Mouse (Mus musculus) macrophage (primary cell): Measurements from ENCODE around the gene Sowaha. TPM values are rescaled to one million over a fixed set of nuclear protein-coding genes. Genes with fewer than 3 reads are reported as not detected.
A peak's percentile ranks its signal among the peaks of the same experiment; 100 is the strongest.

Experiments used
- H3K27ac ChIP-seq: fragments of 350-480 bp; formaldehyde crosslinking; 2 replicates; pipeline ENCODE4 v1.9.0; 2021
- H3K36me3 ChIP-seq: fragments of 350-480 bp; formaldehyde crosslinking; 2 replicates; pipeline ENCODE4 v1.9.0; 2021; ENCODE audit errors: inconsistent target
- H3K4me3 ChIP-seq: fragments of 350-480 bp; formaldehyde crosslinking; 2 replicates; pipeline ENCODE4 v1.9.0; 2021; ENCODE audit errors: inconsistent target
- H3K79me2 ChIP-seq: fragments of 350-480 bp; formaldehyde crosslinking; 2 replicates; pipeline ENCODE4 v1.9.0; 2021; ENCODE audit errors: inconsistent target
- WGBS: methylation state at CpG from one replicate; pipeline ENCODE4 v1.1.7; 2026; ENCODE audit warnings: inconsistent platforms; ENCODE audit not compliant: missing documents; 5-methylcytosine and 5-hydroxymethylcytosine counted together
- polyA plus RNA-seq: library from polyadenylated mRNA; stranded (reverse); fragments of 250-400 nt; gene quantifications from 3 replicates; pipeline ENCODE4 v1.2.4, GENCODE M21; 2018; ENCODE audit warnings: inconsistent platforms
- total RNA-seq, 78 experiments: library from RNA; depleted of rRNA; stranded (reverse); fragments of 250-400 nt; gene quantifications; 1 replicate in 9 of 78; 2 replicates in 24 of 78; 3 replicates in 43 of 78; 4 replicates in 2 of 78; pipeline ENCODE4 v1.2.4; 2018; ENCODE audit warnings: inconsistent platforms in 56 of 78

The Sowaha gene
- total RNA-seq (2018; cell fraction: chromatin; rRNA removed) = not detected
- total RNA-seq (2018; cell fraction: cytosol; rRNA removed) = under 1 TPM in 1 of 26 experiments, not detected in 25; 0.05 TPM
- total RNA-seq (2018; cell fraction: nucleus; rRNA removed) = not detected
- not detected in 3 replicates for polyA plus RNA-seq

- 1% methylated on average over 31 of the region's 40 CpGs for WGBS
- no peaks in the 10 kb centered on the region for H3K36me3 ChIP-seq
- no peak within 1 kb of the TSS for H3K4me3 ChIP-seq
- no peaks in the 10 kb centered on the region for H3K79me2 ChIP-seq
- H3K27ac ChIP-seq = no peak within 1 kb of the TSS
Measured at GRCm38 (mm10) chr11:53479783-53480301, at the start of gene Sowaha, which contains the start of gene Gm9945. Gene Sowaha (minus strand): TSS chr11:53480274. Gene Gm9945 (plus strand): TSS chr11:53480166.

GRCm38 (mm10) chr11:53529253-53529557 lies 49.1 kb upstream of the Sowaha start:
- no peak overlapping the region for H3K27ac ChIP-seq
- H3K4me3 ChIP-seq = no peak overlapping the region
- H3K36me3 ChIP-seq = peaks cover 10% of the 10 kb centered on the region
- WGBS = 51% methylated on average over 6 of the region's 6 CpGs
- H3K79me2 ChIP-seq = peaks cover 74% of the 10 kb centered on the region

GRCm38 (mm10) chr11:53528397-53529252 lies 48.6 kb upstream of the Sowaha start:
- Histone ChIP-seq H3K79me2 (peaks cover 80% of the 10 kb centered on the region), H3K4me3 (no peak overlapping the region), H3K27ac (no peak overlapping the region), H3K36me3 (peaks cover 5% of the 10 kb centered on the region)
- 79% methylated on average over 7 of the region's 9 CpGs for WGBS

- 98% methylated on average over 4 of the region's 4 CpGs for WGBS
- H3K36me3 ChIP-seq = no peaks in the 10 kb centered on the region
- H3K27ac ChIP-seq = no peak overlapping the region
- peaks cover 100% of the 10 kb centered on the region for H3K79me2 ChIP-seq
- H3K4me3 ChIP-seq = no peak overlapping the region
Measured at GRCm38 (mm10) chr11:53525461-53525860, 45.4 kb upstream of the Sowaha start.

GRCm38 (mm10) chr11:53524905-53525304 lies 44.8 kb upstream of the Sowaha start:
- Histone ChIP-seq H3K27ac (no peak overlapping the region), H3K36me3 (no peaks in the 10 kb centered on the region)
- 93% methylated on average over 6 of the region's 6 CpGs for WGBS

GRCm38 (mm10) chr11:53523545-53524405 lies 43.7 kb upstream of the Sowaha start:
- H3K79me2 ChIP-seq = peaks cover 88% of the 10 kb centered on the region
- no peak overlapping the region for H3K27ac ChIP-seq
- no peaks in the 10 kb centered on the region for H3K36me3 ChIP-seq

More at GRCm38 (mm10) chr11:53524905-53525304, 44.8 kb upstream of the Sowaha start:
- Histone ChIP-seq H3K4me3 (no peak overlapping the region), H3K79me2 (peaks cover 99% of the 10 kb centered on the region)

GRCm38 (mm10) chr11:53522930-53523329 lies 42.9 kb upstream of the Sowaha start:
- no peak overlapping the region for H3K4me3 ChIP-seq
- WGBS = 63% methylated on average over 9 of the region's 9 CpGs
- no peaks in the 10 kb centered on the region for H3K36me3 ChIP-seq
- peaks cover 80% of the 10 kb centered on the region for H3K79me2 ChIP-seq
- no peak overlapping the region for H3K27ac ChIP-seq

More at GRCm38 (mm10) chr11:53523545-53524405, 43.7 kb upstream of the Sowaha start:
- 96% methylated on average over 14 of the region's 14 CpGs for WGBS
- H3K4me3 ChIP-seq = no peak overlapping the region

GRCm38 (mm10) chr11:53522362-53522761 lies 42.3 kb upstream of the Sowaha start:
- WGBS = 100% methylated on average over 3 of the region's 3 CpGs
- no peak overlapping the region for H3K4me3 ChIP-seq
- peaks cover 74% of the 10 kb centered on the region for H3K79me2 ChIP-seq
- H3K36me3 ChIP-seq = no peaks in the 10 kb centered on the region
- H3K27ac ChIP-seq = no peak overlapping the region

GRCm38 (mm10) chr11:53521821-53522131 lies 41.7 kb upstream of the Sowaha start:
- H3K27ac ChIP-seq = no peak overlapping the region
- no peak overlapping the region for H3K4me3 ChIP-seq
- 96% methylated on average over 7 of the region's 7 CpGs for WGBS
- H3K79me2 ChIP-seq = peaks cover 68% of the 10 kb centered on the region
- no peaks in the 10 kb centered on the region for H3K36me3 ChIP-seq

- peaks cover 63% of the 10 kb centered on the region for H3K79me2 ChIP-seq
- no peak overlapping the region for H3K27ac ChIP-seq
- H3K36me3 ChIP-seq = no peaks in the 10 kb centered on the region
- H3K4me3 ChIP-seq = peak overlapping the region; percentile 94
- 83% methylated on average over 16 of the region's 16 CpGs for WGBS
Measured at GRCm38 (mm10) chr11:53521120-53521820, 41.2 kb upstream of the Sowaha start.

- peak overlapping the region; percentile 94 for H3K4me3 ChIP-seq
- peak overlapping the region; percentile 76 for H3K27ac ChIP-seq
- 13% methylated on average over 22 of the region's 24 CpGs for WGBS
- H3K79me2 ChIP-seq = peaks cover 54% of the 10 kb centered on the region
- H3K36me3 ChIP-seq = no peaks in the 10 kb centered on the region
Measured at GRCm38 (mm10) chr11:53520122-53520978, 40.3 kb upstream of the Sowaha start.

- Histone ChIP-seq H3K4me3 (peak within 1 kb of the TSS; percentile 94), H3K27ac (peak within 1 kb of the TSS; percentile 76), H3K36me3 (no peaks in the 10 kb centered on the region), H3K79me2 (peaks cover 45% of the 10 kb centered on the region)
- 13% methylated on average over 55 of the region's 79 CpGs for WGBS
Measured at GRCm38 (mm10) chr11:53519207-53520121, 39.4 kb upstream of the Sowaha start, which contains the start of gene Sept8. Gene Sept8 (plus strand): TSS chr11:53519257.
